Mouse (Mus musculus) heart, embryonic 14.5 days (tissue): ENCODE data around the gene Gm2696. TPM values are rescaled to one million over a fixed set of nuclear protein-coding genes. Genes with fewer than 3 reads are reported as not detected.
A peak's percentile ranks its signal among the peaks of the same experiment; 100 is the strongest.

ENCODE experiments used
- ATAC-seq: fragments of 200-750 bp; cut with Nextera tagmentation; 2 replicates; pipeline ENCODE4 v1.8.0; 2017; ENCODE audit warnings: low read depth, moderate TSS enrichment; ENCODE audit not compliant: insufficient number of reproducible peaks, insufficient read depth, low FRiP score
- H3K27ac ChIP-seq, 2 experiments: fragments of 200-500 bp in 1 of 2; fragments of 300-500 bp in 1 of 2; sonication (generic) in 1 of 2; replicated peaks in 1 of 2; 2 replicates each; pipeline ENCODE4 v1.5.1; 2012 to 2014; ENCODE audit warnings: low read depth in 2 of 2, low read length in 2 of 2, control low read depth in 1 of 2, mild to moderate bottlenecking in 1 of 2, mixed read lengths in 1 of 2; ENCODE audit not compliant: control insufficient read depth in 1 of 2, insufficient read depth in 1 of 2
- H3K27me3 ChIP-seq: fragments of 300-500 bp; sonication (generic); 2 replicates; pipeline ENCODE4 v1.6.1; 2014; ENCODE audit warnings: mild to moderate bottlenecking, low read length, control low read depth; ENCODE audit not compliant: control insufficient read depth, insufficient read depth
- H3K36me3 ChIP-seq: fragments of 300-500 bp; sonication (generic); 2 replicates; pipeline ENCODE4 v1.6.1; 2014; ENCODE audit warnings: mild to moderate bottlenecking, control low read depth, low read length, mixed read lengths; ENCODE audit not compliant: control insufficient read depth, insufficient read depth
- H3K4me1 ChIP-seq, 2 experiments: fragments of 200-500 bp in 1 of 2; fragments of 300-500 bp in 1 of 2; sonication (generic) in 1 of 2; 2 replicates each; pipeline ENCODE4 v1.6.1; 2012 to 2014; ENCODE audit warnings: low read length in 2 of 2, control low read depth in 1 of 2, mixed read lengths in 1 of 2; ENCODE audit not compliant: control insufficient read depth in 2 of 2, insufficient read depth in 2 of 2
- H3K4me2 ChIP-seq: fragments of 300-500 bp; sonication (generic); 2 replicates; pipeline ENCODE4 v1.6.1; 2014; ENCODE audit warnings: mild to moderate bottlenecking, low read length
- H3K4me3 ChIP-seq, 2 experiments: fragments of 200-500 bp in 1 of 2; fragments of 300-500 bp in 1 of 2; sonication (generic) in 1 of 2; 2 replicates each; pipeline ENCODE4 v1.5.1; 2012 to 2014; ENCODE audit warnings: low read length in 2 of 2, mild to moderate bottlenecking in 2 of 2, control low read depth in 1 of 2, low read depth in 1 of 2, moderate library complexity in 1 of 2; ENCODE audit not compliant: control insufficient read depth in 1 of 2, insufficient read depth in 1 of 2
- H3K9ac ChIP-seq: fragments of 300-500 bp; sonication (generic); 2 replicates; pipeline ENCODE4 v1.6.1; 2014; ENCODE audit warnings: mild to moderate bottlenecking, low read length
- H3K9me3 ChIP-seq: fragments of 300-500 bp; sonication (generic); 2 replicates; pipeline ENCODE4 v1.6.1; 2016; ENCODE audit warnings: low read length, control low read depth; ENCODE audit not compliant: control insufficient read depth
- WGBS: fragments of 180-500 bp; shearing (Covaris S2); extraction: QIAGEN DNeasy Blood & Tissue Kit; methylation state at CpG from one replicate; pipeline ENCODE4 v1.1.7; 2014; 5-methylcytosine and 5-hydroxymethylcytosine counted together
- polyA plus RNA-seq: library from polyadenylated mRNA; unstranded; fragments of >200 nt; fragmentation: Nextera tagmentation; extraction: Ambion mirVana; gene quantifications from 2 replicates; pipeline ENCODE4 v1.2.1, GENCODE M21; 2014

The Gm2696 gene
- polyA plus RNA-seq, 1 experiment from 2014 or later: not detected

DNA sequence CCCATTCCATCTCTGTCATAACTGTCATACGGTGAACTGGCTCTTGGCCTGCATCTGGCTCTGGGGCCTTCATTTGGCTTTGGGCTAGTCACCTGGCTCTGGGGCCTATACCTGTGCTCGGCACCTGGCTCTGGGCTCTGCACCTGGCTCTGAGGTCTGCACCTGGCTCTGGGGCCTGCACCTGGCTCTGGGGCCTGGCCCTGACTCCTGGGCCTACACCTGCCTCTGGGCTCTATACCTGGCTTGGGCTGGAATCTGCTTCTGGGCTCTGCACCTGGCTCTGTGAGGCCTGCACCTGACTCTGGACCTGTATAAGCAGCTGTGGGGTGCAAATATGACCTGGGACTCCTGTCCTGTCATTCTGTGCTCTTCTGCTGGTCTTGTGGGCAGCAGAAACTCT, 33.1 kb downstream of the Gm2696 start:
- WGBS: 68% methylated on average over 2 of the region's 2 CpGs

DNA sequence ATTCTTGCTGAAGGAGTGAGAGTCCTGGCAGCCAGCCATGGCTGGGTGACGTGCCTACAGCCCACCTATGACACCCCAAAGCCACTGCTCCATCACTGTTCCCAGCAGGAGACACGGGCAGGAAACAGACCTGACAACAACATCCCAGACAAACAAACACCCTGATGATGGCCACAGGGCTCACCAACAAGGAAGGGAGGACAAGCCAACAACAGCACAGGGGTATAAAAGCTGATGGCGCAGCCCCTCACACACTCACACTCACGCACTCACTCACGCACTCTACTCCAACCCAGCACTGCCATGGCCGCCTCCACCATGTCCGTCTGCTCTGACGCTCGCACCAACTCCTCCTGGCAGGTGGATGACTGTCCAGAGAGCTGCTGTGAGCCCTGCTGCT, 38.1 kb downstream of the Gm2696 start, which contains the start of gene Gm10318:
Gm10318 (plus strand) TSS at position 301 of the 400 bp plus-strand sequence.
- 59% methylated on average over 9 of the region's 9 CpGs for WGBS
- no peak within 1 kb of the TSS for H3K4me3 ChIP-seq
- no peak within 1 kb of the TSS for H3K9ac ChIP-seq
- H3K9me3 ChIP-seq: 0 out of 2 replicates have a peak, but pooled peaks cover 4% of the 10 kb centered on the region
- ATAC-seq: no peak
- no peak within 1 kb of the TSS for H3K4me2 ChIP-seq
- no peaks in the 10 kb centered on the region for H3K4me1 ChIP-seq
- no peaks in the 10 kb centered on the region for H3K36me3 ChIP-seq
- H3K27ac ChIP-seq: no peak within 1 kb of the TSS
- no peaks in the 10 kb centered on the region for H3K27me3 ChIP-seq

More for the DNA sequence above, 33.1 kb downstream of the Gm2696 start:
- H3K9ac ChIP-seq: no peak overlapping the region
- H3K4me2 ChIP-seq: no peak overlapping the region
- no peak overlapping the region for H3K27ac ChIP-seq
- H3K4me3 ChIP-seq: no peak overlapping the region
- no peaks in the 10 kb centered on the region for H3K27me3 ChIP-seq
- no peaks in the 10 kb centered on the region for H3K4me1 ChIP-seq
- H3K36me3 ChIP-seq: no peaks in the 10 kb centered on the region
- peaks cover 23% of the 10 kb centered on the region for H3K9me3 ChIP-seq
- no peak for ATAC-seq

DNA sequence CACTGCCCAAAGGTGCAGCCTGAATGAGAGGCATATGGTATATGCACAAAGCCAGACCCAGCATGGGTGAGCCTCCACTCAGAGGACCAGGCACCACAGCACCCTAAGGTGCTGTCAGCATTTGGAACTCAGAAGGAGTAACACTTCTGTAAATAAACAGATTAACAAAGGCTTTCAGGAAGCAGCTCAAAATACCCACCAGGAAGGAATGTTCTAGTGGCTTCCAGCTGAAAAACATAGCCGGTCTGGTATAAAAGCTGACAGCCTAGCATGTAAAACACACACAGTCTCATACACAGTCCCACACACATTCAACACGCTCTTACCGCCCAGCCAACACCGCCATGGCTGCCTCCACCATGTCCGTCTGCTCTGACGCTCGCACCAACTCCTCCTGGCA, 47.2 kb downstream of the Gm2696 start, which contains the start of gene Gm3285:
Gm3285 (plus strand) TSS at position 301 of the 400 bp plus-strand sequence.
- no peak within 1 kb of the TSS for H3K4me3 ChIP-seq
- WGBS: 54% methylated on average over 7 of the region's 7 CpGs
- no peak within 1 kb of the TSS for H3K9ac ChIP-seq
- no peak within 1 kb of the TSS for H3K27ac ChIP-seq
- no peak for ATAC-seq
- no peaks in the 10 kb centered on the region; a peak in 1 of 4 replicates for H3K4me1 ChIP-seq
- no peaks in the 10 kb centered on the region for H3K27me3 ChIP-seq
- H3K4me2 ChIP-seq: no peak within 1 kb of the TSS
- no peaks in the 10 kb centered on the region for H3K36me3 ChIP-seq
- no peaks in the 10 kb centered on the region for H3K9me3 ChIP-seq

DNA sequence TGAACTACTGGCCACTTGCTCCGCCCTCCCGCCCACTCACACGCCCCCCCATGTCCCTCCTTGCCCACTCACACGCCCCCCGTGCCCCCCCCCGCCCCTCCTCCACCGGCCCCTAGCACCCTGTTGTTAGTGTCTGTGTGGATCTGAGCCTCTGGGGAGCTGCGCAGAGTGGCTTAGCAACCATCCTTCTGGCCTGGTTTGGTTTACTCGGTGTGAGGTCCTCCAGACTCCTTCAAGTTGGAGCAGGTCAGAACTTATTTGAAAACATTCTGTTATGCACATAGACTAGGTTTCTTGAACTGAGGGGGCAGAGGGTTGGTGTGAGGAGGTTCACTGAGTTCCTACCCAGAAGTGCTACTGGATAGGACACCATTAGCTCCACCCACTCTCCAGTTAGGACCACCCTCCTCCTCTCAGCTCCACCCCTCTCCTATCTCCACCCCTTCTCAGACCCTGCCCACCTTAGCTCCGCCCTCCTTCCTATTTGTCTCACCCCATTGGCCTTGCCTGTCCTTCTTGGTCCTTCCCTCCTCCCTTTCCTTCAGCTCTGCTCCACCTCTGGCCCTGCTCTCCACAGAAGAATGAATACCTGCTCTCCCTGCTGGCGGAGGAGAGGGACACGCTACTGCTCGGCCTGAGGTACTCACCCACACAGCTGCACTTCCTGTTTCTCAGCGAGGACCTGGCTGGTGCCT, 49.7 kb downstream of the Gm2696 start:
- no peak overlapping the region for H3K4me3 ChIP-seq
- no peak for ATAC-seq
- WGBS: 28% methylated on average over 14 of the region's 14 CpGs

DNA sequence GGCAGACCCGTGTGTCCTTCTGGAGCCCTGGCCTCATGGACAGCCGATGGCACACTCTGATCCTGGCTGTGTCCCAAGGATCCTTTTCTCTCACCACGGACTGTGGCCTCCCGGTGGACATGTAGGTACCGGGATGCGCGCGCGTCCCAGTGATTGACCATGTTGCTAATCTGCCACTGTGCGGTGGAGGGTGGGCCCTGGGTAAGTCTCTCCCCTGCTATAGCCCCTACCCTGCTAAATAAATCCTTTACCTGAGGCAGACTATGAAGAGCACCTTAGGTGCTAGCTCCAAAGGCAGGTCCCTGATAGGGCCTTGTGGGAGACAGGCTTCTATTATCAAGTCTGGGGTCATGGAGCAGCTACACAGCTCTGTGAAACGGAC, 50.3 kb downstream of the Gm2696 start:
- WGBS: 31% methylated on average over 11 of the region's 11 CpGs
- H3K27ac ChIP-seq: no peak overlapping the region
- no peaks in the 10 kb centered on the region for H3K9me3 ChIP-seq
- peak overlapping the region; percentile 31; the same call in 1 of the 2 replicates for H3K4me2 ChIP-seq
- no peak overlapping the region for H3K9ac ChIP-seq
- ATAC-seq: no peak
- no peaks in the 10 kb centered on the region; a peak in 1 of 4 replicates for H3K4me1 ChIP-seq
- no peaks in the 10 kb centered on the region for H3K27me3 ChIP-seq
- no peak overlapping the region for H3K4me3 ChIP-seq
- no peaks in the 10 kb centered on the region for H3K36me3 ChIP-seq

More for the DNA sequence above, 49.7 kb downstream of the Gm2696 start:
- H3K4me1 ChIP-seq: no peaks in the 10 kb centered on the region; a peak in 1 of 4 replicates
- H3K4me2 ChIP-seq: peak overlapping the region; percentile 31; the same call in 1 of the 2 replicates
- H3K27me3 ChIP-seq: no peaks in the 10 kb centered on the region
- no peaks in the 10 kb centered on the region for H3K9me3 ChIP-seq
- no peaks in the 10 kb centered on the region for H3K36me3 ChIP-seq
- no peak overlapping the region for H3K9ac ChIP-seq
- no peak overlapping the region for H3K27ac ChIP-seq

DNA sequence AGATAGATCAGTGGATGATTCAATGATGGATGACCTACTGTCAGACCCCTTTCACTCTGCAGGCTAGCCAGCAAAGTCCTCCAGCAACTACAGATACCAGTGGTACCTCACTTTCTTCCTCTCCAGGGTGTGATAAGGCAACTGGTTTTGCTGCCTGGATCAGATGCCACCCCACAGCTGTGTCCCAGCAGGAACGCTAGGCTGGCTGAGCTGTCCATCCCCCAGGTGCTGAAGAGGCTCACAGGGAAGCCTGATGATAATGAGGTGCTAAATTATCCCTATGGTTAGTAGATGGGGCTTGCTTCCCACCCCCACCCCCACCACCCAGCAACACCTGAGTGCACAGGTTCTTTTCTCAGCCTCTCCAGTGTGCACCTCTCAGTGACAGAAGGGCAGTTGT, 53.1 kb downstream of the Gm2696 start:
- Histone ChIP-seq H3K27me3 (no peaks in the 10 kb centered on the region), H3K27ac (no peak overlapping the region), H3K9me3 (no peaks in the 10 kb centered on the region), H3K4me2 (no peak overlapping the region), H3K36me3 (no peaks in the 10 kb centered on the region), H3K9ac (no peak overlapping the region), H3K4me3 (no peak overlapping the region), H3K4me1 (no peaks in the 10 kb centered on the region; a peak in 1 of 4 replicates)
- no peak for ATAC-seq
- WGBS: 0% methylated on average over 1 of the region's 1 CpGs

DNA sequence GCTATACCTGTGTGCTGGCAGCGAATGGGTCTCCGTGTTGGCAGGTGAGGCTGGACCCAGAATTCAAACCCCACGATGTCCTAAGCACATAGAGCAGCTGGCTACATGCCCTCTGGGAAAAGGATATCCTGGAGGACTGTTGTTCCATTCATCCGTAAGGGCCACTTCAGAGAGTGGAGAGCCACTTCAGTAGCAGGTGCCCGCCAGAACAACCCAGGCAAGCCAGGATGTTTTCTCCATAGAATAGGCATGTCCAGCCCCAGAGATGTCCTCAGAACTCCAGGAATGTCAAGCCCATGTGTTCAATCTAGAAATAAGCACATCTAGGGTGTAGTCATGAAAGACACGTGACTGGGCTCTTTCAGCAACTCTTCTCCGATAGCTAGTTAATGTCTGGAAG, 55.2 kb downstream of the Gm2696 start:
- Histone ChIP-seq H3K9ac (no peak overlapping the region), H3K4me2 (no peak overlapping the region), H3K4me3 (no peak overlapping the region), H3K36me3 (no peaks in the 10 kb centered on the region), H3K27me3 (no peaks in the 10 kb centered on the region), H3K4me1 (no peaks in the 10 kb centered on the region; a peak in 1 of 4 replicates), H3K27ac (no peak overlapping the region), H3K9me3 (no peaks in the 10 kb centered on the region)
- 78% methylated on average over 7 of the region's 7 CpGs for WGBS
- no peak for ATAC-seq

DNA sequence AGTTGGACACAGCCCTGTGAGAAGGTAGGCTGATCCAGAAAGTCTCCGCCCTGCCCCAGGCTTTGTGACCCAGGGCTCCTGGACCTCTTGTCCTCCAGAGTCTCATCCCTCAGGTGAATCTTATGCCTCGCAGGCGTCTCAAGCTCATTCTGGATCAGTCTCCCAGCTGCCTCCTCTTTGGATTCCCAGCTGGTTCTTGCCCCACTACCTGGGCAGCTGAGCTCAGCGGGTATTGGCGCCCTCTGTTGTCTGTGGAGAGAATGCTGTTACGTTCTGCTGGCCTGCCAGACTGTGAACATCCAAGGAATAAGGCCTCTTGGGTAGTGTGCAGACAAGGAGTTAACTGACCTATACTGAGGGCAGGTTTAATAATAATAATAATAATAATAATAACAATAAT, 64.5 kb downstream of the Gm2696 start:
- no peak for ATAC-seq
- Histone ChIP-seq H3K4me2 (no peak overlapping the region), H3K9ac (no peak overlapping the region), H3K4me1 (no peaks in the 10 kb centered on the region), H3K36me3 (no peaks in the 10 kb centered on the region), H3K27me3 (no peaks in the 10 kb centered on the region), H3K27ac (no peak overlapping the region), H3K4me3 (no peak overlapping the region), H3K9me3 (no peaks in the 10 kb centered on the region)
- WGBS: 61% methylated on average over 6 of the region's 6 CpGs
